ENCODE assay signal across 8 mouse cellular contexts in the genomic region with DNA sequence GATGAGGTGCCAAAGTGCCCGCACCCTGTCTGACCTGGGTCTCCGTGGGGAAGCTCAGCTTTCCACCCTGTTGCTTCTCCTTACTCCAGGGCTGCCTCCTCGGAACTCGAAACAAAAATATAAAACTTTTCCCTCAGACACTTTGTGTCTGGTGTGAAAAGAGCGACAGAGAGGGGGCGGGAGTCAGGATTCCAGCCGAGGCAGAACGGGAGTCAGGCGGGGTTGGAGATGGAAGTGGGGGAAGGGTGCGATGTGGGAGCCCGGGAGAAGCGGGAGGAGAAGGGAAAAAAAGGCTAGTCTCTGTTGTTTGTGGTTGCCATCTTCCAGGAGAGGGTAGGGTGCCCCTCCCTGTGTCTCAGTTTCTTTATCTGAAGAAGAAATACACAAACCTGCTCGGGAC. TPM values are rescaled to one million over a fixed set of nuclear protein-coding genes. Genes with fewer than 3 reads are reported as not detected.
DNase-seq lines count a peak whose midpoint lies in the region; ATAC-seq and TF ChIP-seq lines count a peak whose summit lies in the region.

No protein-coding gene starts in this region.

- H3K36me3 ChIP-seq in lung, embryonic 15.5 days, result no peaks in the 10 kb centered on the region
- H3K36me3 ChIP-seq in forebrain, postnatal 0 days (ENCODE audit: insufficient read depth), result no peaks in the 10 kb centered on the region
- no peaks in the 10 kb centered on the region for H3K36me3 ChIP-seq in neural tube, embryonic 15.5 days

- H3K9ac ChIP-seq in lung, embryonic 15.5 days, result no peak overlapping the region
- no peak overlapping the region for H3K9ac ChIP-seq in forebrain, postnatal 0 days
- H3K9ac ChIP-seq in neural tube, embryonic 15.5 days (replicated peaks), result no peak overlapping the region

- no peak overlapping the region for H3K4me3 ChIP-seq in lung, embryonic 15.5 days
- H3K4me3 ChIP-seq in forebrain, postnatal 0 days (ENCODE audit: low read depth, low read length), result no peak overlapping the region
- H3K4me3 ChIP-seq in neural tube, embryonic 15.5 days (replicated peaks), result no peak overlapping the region

- ATAC-seq in lung, embryonic 15.5 days (ENCODE audit: borderline replicate concordance, extremely low read depth, low FRiP score, low TSS enrichment), result no peak
- 0 out of 2 replicates have a peak, but pooled peaks have one; percentile 30 for ATAC-seq in forebrain, postnatal 0 days
- no peak for ATAC-seq in neural tube, embryonic 15.5 days (ENCODE audit: low FRiP score)
- ATAC-seq in erythroblast, adult 5-6 weeks (replicated peaks; ENCODE audit: low FRiP score, poor library complexity, severe bottlenecking), result no peak
- ATAC-seq in cerebellum, adult (ENCODE audit: insufficient number of reproducible peaks, low FRiP score, low TSS enrichment), result no peak

- H3K27me3 ChIP-seq in lung, embryonic 15.5 days, result no peaks in the 10 kb centered on the region
- no peaks in the 10 kb centered on the region for H3K27me3 ChIP-seq in forebrain, postnatal 0 days (ENCODE audit: insufficient read depth, low read length)
- H3K27me3 ChIP-seq in neural tube, embryonic 15.5 days (replicated peaks), result no peaks in the 10 kb centered on the region

- no peak overlapping the region for H3K27ac ChIP-seq in lung, embryonic 15.5 days
- H3K27ac ChIP-seq in forebrain, postnatal 0 days (ENCODE audit: low read depth, low read length), result no peak overlapping the region
- H3K27ac ChIP-seq in neural tube, embryonic 15.5 days (replicated peaks), result peak overlapping the region; percentile 18; the same call in 1 of the 2 replicates

- DNase-seq in lung, postnatal 25 days (ENCODE audit: low spot score), result no peak
- no peak for DNase-seq in forebrain, postnatal 0 days
- peak; percentile 64 for DNase-seq in kidney, postnatal 14 days
- no peak for DNase-seq in layer of hippocampus, adult 9-10 months (ENCODE audit: low spot score)

- no peak for TF ChIP-seq CTCF in forebrain, postnatal 0 days (IDR thresholded peaks at IDR 0.05; ENCODE audit: low read depth)

- no peaks in the 10 kb centered on the region for H3K9me3 ChIP-seq in lung, embryonic 15.5 days
- H3K9me3 ChIP-seq in forebrain, postnatal 0 days (ENCODE audit: low read length), result no peaks in the 10 kb centered on the region
- H3K9me3 ChIP-seq in neural tube, embryonic 15.5 days (replicated peaks), result no peaks in the 10 kb centered on the region

- peaks cover 41% of the 10 kb centered on the region for H3K4me1 ChIP-seq in lung, embryonic 15.5 days
- H3K4me1 ChIP-seq in forebrain, postnatal 0 days (ENCODE audit: insufficient read depth), result peaks cover 22% of the 10 kb centered on the region
- H3K4me1 ChIP-seq in neural tube, embryonic 15.5 days, result peaks cover 37% of the 10 kb centered on the region

- 3% methylated on average over 13 of the region's 13 CpGs for WGBS in lung, embryonic 15.5 days
- 9% methylated on average over 13 of the region's 13 CpGs for WGBS in forebrain, postnatal 0 days
- WGBS in neural tube, embryonic 15.5 days, result 4% methylated on average over 13 of the region's 13 CpGs

- peak overlapping the region; percentile 41 for H3K4me2 ChIP-seq in lung, embryonic 15.5 days
- peak overlapping the region; percentile 23 for H3K4me2 ChIP-seq in forebrain, postnatal 0 days (ENCODE audit: low read depth)
- peak overlapping the region; percentile 36 for H3K4me2 ChIP-seq in neural tube, embryonic 15.5 days

RNA-seq across cellular contexts. Expression of gene Camk2n1, which starts 41.7 kb away (rescaled TPM):
- 2.8 and 2.9 TPM in 2 replicates for polyA plus RNA-seq in lung, embryonic 15.5 days (2015; fragmentation: Nextera tagmentation; extraction: Ambion mirVana)
- 45.9 and 48.3 TPM in 2 replicates for total RNA-seq in forebrain, postnatal 0 days (2014; rRNA removed)
- polyA plus RNA-seq in forebrain, postnatal 0 days (2015; fragmentation: Nextera tagmentation; extraction: Ambion mirVana), result 17.1 and 21.4 TPM in 2 replicates
- polyA plus RNA-seq in neural tube, embryonic 15.5 days (2015; fragmentation: Nextera tagmentation; extraction: Ambion mirVana), result 18.9 and 23.1 TPM in 2 replicates
- total RNA-seq in erythroblast, adult 5-6 weeks (2015; ENCODE audit: low replicate concordance), result not detected in 2 replicates
- total RNA-seq in erythroblast, adult 5-6 weeks (2017; ENCODE audit: low replicate concordance), result not detected in 2 replicates
